Mouse (Mus musculus) limb, embryonic 14.5 days (tissue): ENCODE measurements at regions not wholly inside any gene's neighbourhood (a gene's known extent, or its start where the extent isn't known, plus 50 kb on each side); places are given as distances from the start of the nearest gene placed in this dataset.

ENCODE experiments used
- ATAC-seq: fragments of 200-750 bp; cut with Nextera tagmentation; 2 replicates; pipeline ENCODE4 v1.8.0; 2017; ENCODE audit warnings: low read depth, moderate number of reproducible peaks, moderate TSS enrichment; ENCODE audit not compliant: low FRiP score
- DNase-seq: peaks from one replicate; pipeline ENCODE4 v3.0.0-alpha.2; 2015; ENCODE audit warnings: low spot score
- H3K27ac ChIP-seq: fragments of 300-500 bp; sonication (generic); replicated peaks from 2 replicates; pipeline ENCODE4 v1.5.1; 2014; ENCODE audit warnings: low read depth, mild to moderate bottlenecking, low read length, moderate library complexity, mixed read lengths
- H3K27me3 ChIP-seq: fragments of 300-500 bp; sonication (generic); 2 replicates; pipeline ENCODE4 v1.6.1; 2014; ENCODE audit warnings: low read length, mixed read lengths; ENCODE audit not compliant: control insufficient read depth, insufficient read depth
- H3K36me3 ChIP-seq: fragments of 300-500 bp; sonication (generic); 2 replicates; pipeline ENCODE4 v1.6.1; 2014; ENCODE audit warnings: mild to moderate bottlenecking, low read length, moderate library complexity, mixed read lengths; ENCODE audit not compliant: control insufficient read depth, insufficient read depth
- H3K4me1 ChIP-seq: fragments of 300-500 bp; sonication (generic); 2 replicates; pipeline ENCODE4 v1.6.1; 2014; ENCODE audit warnings: antibody characterized with exemption, low read length, mixed read lengths; ENCODE audit not compliant: control insufficient read depth, insufficient read depth
- H3K4me2 ChIP-seq: fragments of 300-500 bp; sonication (generic); replicated peaks from 2 replicates; pipeline ENCODE4 v1.6.1; 2014; ENCODE audit warnings: low read depth, mild to moderate bottlenecking, low read length, moderate library complexity; ENCODE audit not compliant: severe bottlenecking
- H3K4me3 ChIP-seq: fragments of 300-500 bp; sonication (generic); replicated peaks from 2 replicates; pipeline ENCODE4 v1.5.1; 2014; ENCODE audit warnings: low read length
- H3K9ac ChIP-seq: fragments of 300-500 bp; sonication (generic); 2 replicates; pipeline ENCODE4 v1.6.1; 2014; ENCODE audit warnings: mild to moderate bottlenecking, low read depth, low read length, moderate library complexity; ENCODE audit not compliant: severe bottlenecking
- H3K9me3 ChIP-seq: fragments of 300-500 bp; sonication (generic); 2 replicates; pipeline ENCODE4 v1.6.1; 2016; ENCODE audit warnings: low read length; ENCODE audit not compliant: control insufficient read depth
- POLR2A ChIP-seq: fragments of 200-500 bp; IDR thresholded peaks from 2 replicates; pipeline ENCODE4 v1.8.0; 2012; ENCODE audit warnings: inconsistent platforms, mild to moderate bottlenecking, moderate library complexity, borderline replicate concordance; ENCODE audit not compliant: insufficient read depth, insufficient read length; ENCODE audit errors: extremely low read depth
- WGBS: fragments of 180-500 bp; shearing (Covaris S2); extraction: QIAGEN DNeasy Blood & Tissue Kit; methylation state at CpG from one replicate; pipeline ENCODE4 v1.1.7; 2014; 5-methylcytosine and 5-hydroxymethylcytosine counted together

GRCm38 (mm10) chr13:26312246-26313010, 457.5 kb downstream of the Hdgfl1 start:
- no peak for ATAC-seq
- no peaks in the 10 kb centered on the region for H3K36me3 ChIP-seq

GRCm38 (mm10) chr13:26284073-26284444, 485.9 kb downstream of the Hdgfl1 start:
- Histone ChIP-seq H3K27ac (peak overlapping the region; percentile 61), H3K4me1 (peaks cover 12% of the 10 kb centered on the region; the same call in 1 of the 2 replicates), H3K9ac (no peak overlapping the region), H3K9me3 (no peaks in the 10 kb centered on the region), H3K27me3 (no peaks in the 10 kb centered on the region), H3K36me3 (no peaks in the 10 kb centered on the region), H3K4me2 (peak overlapping the region; percentile 7; the same call in 1 of the 2 replicates), H3K4me3 (no peak overlapping the region)
- no peak for ATAC-seq
- WGBS, result 14% methylated on average over 3 of the region's 3 CpGs
- peak; percentile 14 for DNase-seq
- TF ChIP-seq POLR2A, result no peak

More at GRCm38 (mm10) chr13:26312246-26313010, 457.5 kb downstream of the Hdgfl1 start:
- Histone ChIP-seq H3K4me1 (no peaks in the 10 kb centered on the region), H3K27me3 (no peaks in the 10 kb centered on the region), H3K4me3 (no peak overlapping the region), H3K27ac (no peak overlapping the region), H3K9ac (no peak overlapping the region), H3K9me3 (no peaks in the 10 kb centered on the region), H3K4me2 (no peak overlapping the region)
- no peak for TF ChIP-seq POLR2A
- DNase-seq, result no peak
- 63% methylated on average over 7 of the region's 7 CpGs for WGBS

- no peak overlapping the region for H3K4me3 ChIP-seq
- no peaks in the 10 kb centered on the region for H3K9me3 ChIP-seq
- H3K27ac ChIP-seq, result peak overlapping the region; percentile 61
- TF ChIP-seq POLR2A, result no peak
- H3K4me1 ChIP-seq, result peaks cover 12% of the 10 kb centered on the region; the same call in 1 of the 2 replicates
- H3K9ac ChIP-seq, result no peak overlapping the region
- no peaks in the 10 kb centered on the region for H3K27me3 ChIP-seq
- peak overlapping the region; percentile 7; the same call in 1 of the 2 replicates for H3K4me2 ChIP-seq
- peak; percentile 63 for DNase-seq
- peak; percentile 83 for ATAC-seq
- WGBS, result 34% methylated on average over 6 of the region's 6 CpGs
- H3K36me3 ChIP-seq, result no peaks in the 10 kb centered on the region
Measured at GRCm38 (mm10) chr13:26283397-26284072, 486.4 kb downstream of the Hdgfl1 start.

GRCm38 (mm10) chr13:26282291-26282690, 487.7 kb downstream of the Hdgfl1 start:
- Histone ChIP-seq H3K36me3 (no peaks in the 10 kb centered on the region), H3K4me3 (no peak overlapping the region), H3K27ac (no peak overlapping the region), H3K9me3 (no peaks in the 10 kb centered on the region), H3K9ac (no peak overlapping the region), H3K4me2 (no peak overlapping the region), H3K4me1 (peaks cover 12% of the 10 kb centered on the region; the same call in 1 of the 2 replicates), H3K27me3 (no peaks in the 10 kb centered on the region)
- DNase-seq (no peak), ATAC-seq (no peak)
- no peak for TF ChIP-seq POLR2A
- WGBS, result 82% methylated on average over 3 of the region's 3 CpGs

- Histone ChIP-seq H3K9me3 (no peaks in the 10 kb centered on the region), H3K9ac (no peak overlapping the region), H3K4me2 (no peak overlapping the region), H3K27me3 (no peaks in the 10 kb centered on the region), H3K27ac (no peak overlapping the region), H3K4me1 (no peaks in the 10 kb centered on the region), H3K4me3 (no peak overlapping the region), H3K36me3 (no peaks in the 10 kb centered on the region)
- ATAC-seq (no peak), DNase-seq (no peak)
- no peak for TF ChIP-seq POLR2A
- 84% methylated on average over 3 of the region's 3 CpGs for WGBS
Measured at GRCm38 (mm10) chr13:26272850-26273249, 497.1 kb downstream of the Hdgfl1 start.
